Mouse (Mus musculus) neutrophil, adult 83 days (primary cell): ENCODE data around the gene 1520401A03Rik. TPM values are rescaled to one million over a fixed set of nuclear protein-coding genes. Genes with fewer than 3 reads are reported as not detected.

Experiments used
- total RNA-seq, 2 experiments: library from RNA; stranded (reverse); gene quantifications; one replicate each; pipeline ENCODE4 v1.2.4; 2023

1520401A03Rik gene
- not detected for total RNA-seq

GRCm38 (mm10) chr17:23722376-23723125 is at the start of gene 1520401A03Rik:
Gene 1520401A03Rik, minus strand, starts transcription at chr17:23722783.

DNA sequence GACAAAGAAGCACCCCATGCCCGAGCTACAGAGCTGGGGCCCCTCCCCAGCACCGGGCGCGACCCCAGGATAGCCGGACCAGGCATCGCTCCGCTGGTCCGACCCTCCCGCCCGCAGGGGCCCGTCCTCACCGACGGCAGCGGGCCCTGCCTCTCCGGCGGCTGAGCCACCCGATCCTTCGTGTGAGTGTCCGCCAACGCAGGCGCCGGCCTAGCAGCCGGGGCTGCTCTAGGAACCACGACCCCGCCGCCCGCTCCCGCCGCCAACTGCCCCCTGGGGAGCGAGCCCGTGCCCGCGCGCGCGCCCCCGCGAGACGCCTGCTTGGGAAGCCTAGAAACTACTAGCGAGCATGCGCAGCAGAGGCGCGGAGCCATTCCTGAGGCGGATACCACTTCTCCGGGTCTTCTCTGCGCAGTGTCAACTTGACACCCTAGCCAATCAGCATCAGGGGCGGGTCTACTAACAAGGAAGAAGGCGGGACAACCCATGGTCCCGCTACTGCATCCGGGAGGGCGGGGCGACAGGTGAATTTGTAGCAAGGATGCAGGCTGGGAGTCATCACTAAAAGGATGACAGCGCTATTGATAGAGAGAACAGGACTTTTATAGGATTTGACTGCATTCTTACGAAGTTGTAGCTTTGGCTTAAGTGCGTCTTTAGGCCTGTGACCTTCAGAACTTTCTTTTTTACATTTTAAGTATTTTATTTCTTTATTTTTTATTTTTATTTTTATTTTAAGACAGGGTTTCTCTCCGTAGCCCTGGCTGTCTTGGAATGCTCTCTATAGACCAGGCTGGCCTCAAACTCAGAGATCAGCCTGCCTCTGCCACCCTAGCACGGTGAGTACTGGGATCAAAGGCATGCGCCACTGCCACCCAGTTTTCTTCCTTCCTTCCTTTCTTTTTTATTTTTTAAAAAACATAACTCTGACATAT is 49.0 kb upstream of the 1520401A03Rik start, which contains the start of gene Flywch1:
Gene Flywch1 (minus strand): TSS at position 319 of the 935 bp plus-strand sequence.

GRCm38 (mm10) chr17:23745301-23746251 is 23.0 kb upstream of the 1520401A03Rik start, which contains the start of gene Kremen2:
Gene Kremen2, minus strand, starts transcription at chr17:23745833.

DNA sequence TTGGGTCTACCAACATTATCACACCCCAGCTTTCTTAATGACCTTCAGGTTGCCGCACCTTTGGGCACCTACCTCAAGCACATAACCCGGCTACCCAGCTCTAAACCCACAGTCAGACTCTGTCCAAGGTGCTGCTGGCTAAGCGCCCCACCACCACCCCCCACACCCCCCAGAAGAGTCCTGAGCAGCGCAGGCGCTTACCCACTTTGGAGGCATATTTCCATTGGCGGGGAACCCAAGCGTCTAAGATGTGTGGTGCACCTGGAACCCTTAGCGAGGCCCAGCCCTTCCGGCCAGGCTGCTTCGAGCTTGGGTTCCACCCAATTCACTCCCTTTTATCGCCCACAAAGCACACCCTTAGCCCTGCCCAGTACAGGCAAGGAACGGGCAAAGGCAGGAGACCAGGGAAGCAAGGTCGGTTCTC is 18.0 kb upstream of the 1520401A03Rik start, which contains the start of gene Paqr4:
Gene Paqr4 (minus strand): TSS at position 270 of the 424 bp plus-strand sequence.

GRCm38 (mm10) chr17:23725999-23726757 is 3.6 kb upstream of the 1520401A03Rik start, which contains the start of gene Pkmyt1:
Gene Pkmyt1, plus strand, starts transcription at chr17:23726336.

GRCm38 (mm10) chr17:23683856-23684672 is 38.5 kb downstream of the 1520401A03Rik start, which contains the start of gene Cldn9:
Gene Cldn9, minus strand, starts transcription at chr17:23684026.

DNA sequence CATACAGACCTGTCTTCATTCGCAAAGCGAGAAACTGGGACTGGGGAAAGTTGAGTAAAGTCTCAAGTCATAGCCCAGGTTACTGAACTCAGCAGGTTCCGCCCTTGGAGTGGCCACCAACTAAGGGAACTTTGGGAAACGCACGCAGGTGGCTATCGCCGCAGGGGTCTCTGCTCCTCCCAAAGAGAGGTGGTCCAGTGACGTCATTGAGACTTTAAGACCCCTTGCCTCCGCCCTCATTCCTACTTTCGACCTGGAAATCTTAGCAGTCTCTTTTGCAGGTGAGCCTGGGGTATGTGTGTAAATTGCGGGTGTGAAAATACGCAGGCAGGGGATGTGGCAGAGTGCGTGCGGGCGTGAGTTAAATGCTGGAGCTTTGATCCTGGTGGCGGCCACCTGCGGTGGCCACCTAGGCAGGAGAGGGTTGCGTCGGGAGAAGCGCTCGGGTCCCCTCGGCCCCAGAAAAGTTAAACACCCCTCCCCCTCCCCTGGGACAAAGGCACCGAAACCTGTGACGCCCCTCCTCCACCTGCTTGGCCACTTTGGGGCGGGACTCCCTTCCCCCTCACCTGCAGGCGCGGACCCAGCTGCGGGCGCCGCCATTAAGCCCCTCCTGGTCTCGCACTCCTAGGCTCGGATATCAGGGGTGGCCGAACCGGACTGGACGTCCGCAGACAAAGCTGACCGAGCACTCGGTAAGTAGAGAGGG is 43.3 kb downstream of the 1520401A03Rik start, which contains the start of gene Cldn6:
Gene Cldn6 (plus strand): TSS at position 123 of the 709 bp plus-strand sequence.

GRCm38 (mm10) chr17:23677236-23677679 is 45.3 kb downstream of the 1520401A03Rik start, which contains the start of gene Tnfrsf12a:
Gene Tnfrsf12a, minus strand, starts transcription at chr17:23677468.

GRCm38 (mm10) chr17:23673424-23674073 is 49.0 kb downstream of the 1520401A03Rik start, which contains the start of the genes Hcfc1r1 and Thoc6:
Gene Hcfc1r1, plus strand, starts transcription at chr17:23673596.
Gene Thoc6, minus strand, starts transcription at chr17:23673882.

GRCm38 (mm10) chr17:23660117-23660875 is 62.3 kb downstream of the 1520401A03Rik start, which contains the start of gene Bicdl2:
Gene Bicdl2, plus strand, starts transcription at chr17:23660506.

Other genes starting within 250 kb of the 1520401A03Rik start
- not detected for gene Vmn2r117, start 243.1 kb downstream of the 1520401A03Rik start, total RNA-seq
- gene Zfp213, start 158.5 kb downstream of the 1520401A03Rik start, total RNA-seq, result 1 to 10 TPM; 2.6 TPM
- gene Zfp13, start 123.3 kb downstream of the 1520401A03Rik start, total RNA-seq, result under 1 TPM in 1 of 2 experiments, not detected in 1; 0.24 TPM
- not detected for gene Zscan10, start 121.9 kb downstream of the 1520401A03Rik start, total RNA-seq
- gene Mmp25, start 77.5 kb downstream of the 1520401A03Rik start, total RNA-seq, result 100 to 1,000 TPM; 157 to 170 TPM
- 1 to 10 TPM; 1.6 to 2.4 TPM for gene Bicdl2, start 62.3 kb downstream of the 1520401A03Rik start, total RNA-seq
- 10 to 100 TPM; 50.6 to 50.7 TPM for gene Hcfc1r1, start 49.2 kb downstream of the 1520401A03Rik start, total RNA-seq
- gene Thoc6, start 48.9 kb downstream of the 1520401A03Rik start, total RNA-seq, result 10 to 100 TPM; 19.0 to 19.2 TPM
- 1 to 10 TPM; 4.8 to 5.1 TPM for gene Tnfrsf12a, start 45.3 kb downstream of the 1520401A03Rik start, total RNA-seq
- gene Cldn6, start 43.5 kb downstream of the 1520401A03Rik start, total RNA-seq, result not detected
- not detected for gene Cldn9, start 38.8 kb downstream of the 1520401A03Rik start, total RNA-seq
- gene Pkmyt1, start 3.6 kb upstream of the 1520401A03Rik start, total RNA-seq, result 10 to 100 TPM; 40.9 to 41.4 TPM
- gene Paqr4, start 18.1 kb upstream of the 1520401A03Rik start, total RNA-seq, result 1 to 10 TPM; 3.2 to 5.1 TPM
- gene Kremen2, start 23.1 kb upstream of the 1520401A03Rik start, total RNA-seq, result not detected
- 1 to 10 TPM; 8.7 to 9.6 TPM for gene Flywch1, start 48.8 kb upstream of the 1520401A03Rik start, total RNA-seq
- under 1 TPM in 1 of 2 experiments, not detected in 1; 0.53 TPM for gene Flywch2, start 63.3 kb upstream of the 1520401A03Rik start, total RNA-seq
- gene Srrm2, start 67.7 kb upstream of the 1520401A03Rik start, total RNA-seq, result 100 to 1,000 TPM; 456 to 525 TPM
- 100 to 1,000 TPM; 176 to 182 TPM for gene Elob, start 106.4 kb upstream of the 1520401A03Rik start, total RNA-seq
- gene Prss33, start 113.3 kb upstream of the 1520401A03Rik start, total RNA-seq, result not detected
- not detected for gene Prss32, start 121.1 kb upstream of the 1520401A03Rik start, total RNA-seq
- gene Prss41, start 121.4 kb upstream of the 1520401A03Rik start, total RNA-seq, result not detected
- gene Prss21, start 145.3 kb upstream of the 1520401A03Rik start, total RNA-seq, result not detected
- gene Dcpp1, start 158.1 kb upstream of the 1520401A03Rik start, total RNA-seq, result not detected
- not detected for gene Dcpp2, start 158.1 kb upstream of the 1520401A03Rik start, total RNA-seq
- not detected for gene Dcpp3, start 194.7 kb upstream of the 1520401A03Rik start, total RNA-seq
- gene Sbp, start 218.9 kb upstream of the 1520401A03Rik start, total RNA-seq, result not detected
- not detected for gene Sbpl, start 232.5 kb upstream of the 1520401A03Rik start, total RNA-seq